Mouse (Mus musculus) midbrain, embryonic 10.5 days (tissue): ENCODE measurements around the gene Nab1. TPM values are rescaled to one million over a fixed set of nuclear protein-coding genes. Genes with fewer than 3 reads are reported as not detected.

Experiments used
- DNase-seq: peaks from one replicate; pipeline ENCODE4 v3.0.0-alpha.2; 2017; ENCODE audit warnings: low spot score
- H3K27ac ChIP-seq: fragments of 300-500 bp; sonication (generic); replicated peaks from 2 replicates; pipeline ENCODE4 v1.5.1; 2016; ENCODE audit warnings: mild to moderate bottlenecking
- H3K27me3 ChIP-seq: fragments of 300-500 bp; sonication (generic); 2 replicates; pipeline ENCODE4 v1.6.1; 2016; ENCODE audit warnings: low read depth, mild to moderate bottlenecking; ENCODE audit not compliant: poor library complexity, severe bottlenecking
- H3K36me3 ChIP-seq: fragments of 300-500 bp; sonication (generic); 2 replicates; pipeline ENCODE4 v1.6.1; 2016; ENCODE audit warnings: mild to moderate bottlenecking, moderate library complexity
- H3K4me1 ChIP-seq: fragments of 300-500 bp; sonication (generic); 2 replicates; pipeline ENCODE4 v1.6.1; 2016
- H3K4me3 ChIP-seq: fragments of 300-500 bp; sonication (generic); 2 replicates; pipeline ENCODE4 v1.5.1; 2016; ENCODE audit warnings: mild to moderate bottlenecking, moderate library complexity
- H3K9me3 ChIP-seq: fragments of 300-500 bp; sonication (generic); replicated peaks from 2 replicates; pipeline ENCODE4 v1.6.1; 2016; ENCODE audit warnings: mild to moderate bottlenecking
- WGBS: fragments of 180-500 bp; shearing (Covaris S2); methylation state at CpG from one replicate; pipeline ENCODE4 v1.1.7; 2016; 5-methylcytosine and 5-hydroxymethylcytosine counted together
- polyA plus RNA-seq: library from polyadenylated mRNA; unstranded; fragments of >200 nt; fragmentation: Nextera tagmentation; extraction: Ambion mirVana; gene quantifications from 2 replicates; pipeline ENCODE4 v1.2.1, GENCODE M21; 2016

Gene Nab1
- polyA plus RNA-seq, 1 experiment from 2014 or later, result 2.4 TPM

DNA sequence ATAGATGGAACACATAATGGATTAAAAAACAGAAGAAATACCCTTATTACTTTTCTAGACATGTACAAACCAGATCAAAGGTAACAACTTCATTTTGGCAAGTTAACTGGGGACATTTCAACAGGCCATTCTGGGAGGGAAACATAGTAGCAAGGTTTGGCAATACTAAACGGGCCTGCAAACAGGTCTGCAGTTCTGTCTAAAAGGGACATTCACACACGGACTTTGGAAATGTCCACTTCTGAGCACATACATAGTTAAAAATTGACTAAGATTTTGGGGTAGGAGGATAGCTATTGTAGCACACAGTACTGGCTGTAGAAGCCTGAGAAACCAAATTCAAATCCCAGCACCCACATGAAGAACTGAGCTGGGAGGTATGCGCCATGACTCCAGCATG lies 34.6 kb downstream of the Nab1 start:
- no peak overlapping the region for H3K4me3 ChIP-seq
- H3K4me1 ChIP-seq, result peaks cover under 1% of the 10 kb centered on the region; the same call in 1 of the 2 replicates
- H3K36me3 ChIP-seq, result no peaks in the 10 kb centered on the region
- 91% methylated on average over 3 of the region's 3 CpGs for WGBS
- H3K27ac ChIP-seq, result no peak overlapping the region
- no peaks in the 10 kb centered on the region for H3K9me3 ChIP-seq
- H3K27me3 ChIP-seq, result no peaks in the 10 kb centered on the region
- DNase-seq, result no peak

DNA sequence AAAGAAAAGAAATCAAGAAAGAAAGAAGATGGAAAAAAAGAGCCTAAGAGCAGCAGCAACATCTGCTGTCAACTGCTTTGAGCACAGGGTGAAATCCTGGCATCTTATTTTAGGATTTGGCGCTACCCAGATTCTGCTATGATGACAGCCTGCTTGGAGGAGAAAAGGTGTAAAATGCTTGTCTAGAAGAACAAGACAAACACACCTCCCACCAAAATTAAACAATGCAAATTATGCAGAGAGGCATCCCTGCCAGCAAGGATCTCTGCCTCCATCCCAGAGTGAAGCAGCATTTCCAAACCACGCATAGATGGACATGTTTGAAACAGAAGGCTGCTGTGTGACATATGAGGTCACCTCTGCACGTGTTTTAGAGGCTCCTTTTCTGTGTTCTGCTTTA lies 35.2 kb downstream of the Nab1 start:
- Histone ChIP-seq H3K4me3 (no peak overlapping the region), H3K36me3 (no peaks in the 10 kb centered on the region), H3K9me3 (no peaks in the 10 kb centered on the region), H3K4me1 (no peaks in the 10 kb centered on the region), H3K27me3 (no peaks in the 10 kb centered on the region), H3K27ac (no peak overlapping the region)
- WGBS, result 85% methylated on average over 3 of the region's 3 CpGs
- DNase-seq, result no peak

DNA sequence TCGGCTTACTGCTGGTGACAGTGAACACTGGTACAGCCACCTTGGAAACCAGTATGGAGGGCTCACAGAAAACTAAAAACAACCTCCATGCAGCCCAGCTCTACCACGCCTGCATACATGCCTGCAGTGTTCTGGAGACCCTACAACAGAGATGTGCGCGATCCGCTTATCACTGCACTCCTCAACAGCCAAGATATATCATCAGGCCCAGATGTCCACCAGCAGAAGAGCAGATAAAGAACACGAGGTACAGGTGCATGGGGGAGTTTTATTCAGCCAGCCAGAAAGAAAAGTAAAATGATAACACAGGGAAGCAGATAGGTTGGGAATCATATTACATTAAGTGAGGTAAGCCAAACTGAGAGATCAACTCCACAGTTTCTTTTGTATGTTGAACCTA lies 37.2 kb downstream of the Nab1 start:
- 87% methylated on average over 6 of the region's 6 CpGs for WGBS
- Histone ChIP-seq H3K36me3 (no peaks in the 10 kb centered on the region), H3K4me1 (no peaks in the 10 kb centered on the region), H3K27ac (no peak overlapping the region), H3K9me3 (no peaks in the 10 kb centered on the region), H3K4me3 (no peak overlapping the region), H3K27me3 (no peaks in the 10 kb centered on the region)
- no peak for DNase-seq

DNA sequence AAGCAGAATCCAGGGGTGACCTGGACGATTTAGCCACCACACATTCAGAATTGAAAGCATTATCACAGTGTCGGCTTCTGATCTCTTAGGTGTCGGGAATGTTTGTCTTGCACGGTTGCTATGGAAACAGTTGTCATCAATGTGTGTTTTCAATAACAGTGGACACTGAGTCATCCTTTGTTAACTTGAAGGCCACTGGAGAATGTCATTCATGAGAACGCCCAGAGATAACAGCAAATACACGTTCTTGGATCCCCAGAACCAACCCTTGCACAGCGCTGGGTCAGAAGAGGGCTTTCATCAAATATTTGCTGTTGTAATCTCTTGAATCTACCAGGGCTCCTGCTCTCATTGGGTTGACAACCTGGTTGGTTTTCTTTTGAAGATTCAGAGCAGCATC lies 43.9 kb downstream of the Nab1 start:
- H3K36me3 ChIP-seq, result no peaks in the 10 kb centered on the region
- DNase-seq, result no peak
- no peak overlapping the region for H3K4me3 ChIP-seq
- no peaks in the 10 kb centered on the region for H3K27me3 ChIP-seq
- H3K4me1 ChIP-seq, result peaks cover 5% of the 10 kb centered on the region; the same call in 1 of the 2 replicates
- WGBS, result 54% methylated on average over 7 of the region's 7 CpGs
- no peak overlapping the region for H3K27ac ChIP-seq
- no peaks in the 10 kb centered on the region for H3K9me3 ChIP-seq

DNA sequence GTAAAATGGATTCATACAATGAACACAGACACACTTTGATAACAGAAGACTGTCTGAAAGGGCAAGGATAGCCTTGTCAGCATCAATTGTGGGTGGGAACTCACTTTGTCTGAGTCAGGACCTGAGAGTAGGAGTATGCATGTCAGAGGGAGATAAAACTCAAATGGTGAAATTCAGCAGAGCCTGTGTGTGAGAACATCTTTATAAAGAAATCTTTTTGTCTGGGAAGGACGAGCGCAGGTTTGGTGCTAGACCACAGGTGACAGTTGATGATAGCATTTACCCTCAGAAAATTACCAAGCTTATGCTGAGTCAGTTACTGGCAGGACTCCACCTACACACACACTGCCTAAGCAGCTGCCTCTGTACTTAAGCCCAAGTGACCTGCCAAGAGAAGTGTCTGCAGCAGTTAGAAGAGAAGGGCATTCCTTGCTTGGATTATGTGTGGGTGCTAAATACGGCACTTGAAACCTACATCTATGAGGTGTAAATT lies 45.9 kb downstream of the Nab1 start:
- Histone ChIP-seq H3K9me3 (no peaks in the 10 kb centered on the region), H3K4me3 (no peak overlapping the region), H3K36me3 (no peaks in the 10 kb centered on the region), H3K4me1 (peaks cover 5% of the 10 kb centered on the region; the same call in 1 of the 2 replicates), H3K27me3 (no peaks in the 10 kb centered on the region), H3K27ac (no peak overlapping the region)
- DNase-seq, result no peak
- 96% methylated on average over 3 of the region's 3 CpGs for WGBS

DNA sequence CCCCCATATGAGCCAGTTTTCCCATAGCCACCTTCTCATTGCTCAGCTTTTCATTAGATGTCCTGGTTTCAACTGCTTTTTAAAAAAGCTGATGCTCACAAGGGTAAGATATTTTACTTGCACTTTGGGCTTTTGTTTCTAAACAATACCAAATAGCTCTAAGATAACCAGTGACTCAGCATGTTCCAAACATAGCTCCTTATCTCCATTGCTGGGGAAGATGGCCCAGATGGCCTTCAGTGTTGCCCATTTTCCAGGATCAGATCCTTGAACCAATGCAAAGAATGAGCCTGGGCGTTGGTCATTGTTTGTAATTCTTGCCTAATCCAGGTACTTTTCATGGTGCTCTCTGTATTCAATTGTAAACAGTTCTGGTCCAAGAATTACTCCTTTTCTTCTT lies 49.1 kb downstream of the Nab1 start:
- no peak overlapping the region for H3K27ac ChIP-seq
- H3K4me1 ChIP-seq, result no peaks in the 10 kb centered on the region
- no peak overlapping the region for H3K4me3 ChIP-seq
- no peak for DNase-seq
- no peaks in the 10 kb centered on the region for H3K9me3 ChIP-seq
- H3K36me3 ChIP-seq, result no peaks in the 10 kb centered on the region
- no peaks in the 10 kb centered on the region for H3K27me3 ChIP-seq
- 86% methylated on average over 1 of the region's 1 CpGs for WGBS

DNA sequence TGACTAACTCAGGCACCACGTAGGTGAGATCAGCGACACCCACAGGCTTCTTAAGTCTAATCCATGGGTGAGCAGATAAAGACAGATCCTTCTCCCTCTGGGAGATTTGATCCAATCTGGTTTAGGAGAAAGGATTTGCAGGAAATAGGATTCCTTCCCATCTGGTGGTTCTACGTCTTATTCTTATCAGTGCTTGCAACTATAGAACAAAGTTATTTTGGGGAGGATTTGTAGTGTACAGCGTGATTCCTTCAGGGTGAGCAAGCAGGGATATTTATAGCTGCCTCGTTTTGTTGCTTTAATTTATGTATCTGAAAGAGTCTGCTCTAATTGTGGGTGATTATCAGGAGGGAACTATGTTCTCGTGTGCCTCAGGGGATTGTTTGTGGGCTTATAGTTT lies 64.6 kb downstream of the Nab1 start:
- H3K4me3 ChIP-seq, result no peak overlapping the region
- H3K4me1 ChIP-seq, result no peaks in the 10 kb centered on the region
- H3K27ac ChIP-seq, result no peak overlapping the region
- no peaks in the 10 kb centered on the region for H3K36me3 ChIP-seq
- no peaks in the 10 kb centered on the region for H3K9me3 ChIP-seq
- H3K27me3 ChIP-seq, result no peaks in the 10 kb centered on the region
- WGBS, result 78% methylated on average over 6 of the region's 6 CpGs
- DNase-seq, result no peak

DNA sequence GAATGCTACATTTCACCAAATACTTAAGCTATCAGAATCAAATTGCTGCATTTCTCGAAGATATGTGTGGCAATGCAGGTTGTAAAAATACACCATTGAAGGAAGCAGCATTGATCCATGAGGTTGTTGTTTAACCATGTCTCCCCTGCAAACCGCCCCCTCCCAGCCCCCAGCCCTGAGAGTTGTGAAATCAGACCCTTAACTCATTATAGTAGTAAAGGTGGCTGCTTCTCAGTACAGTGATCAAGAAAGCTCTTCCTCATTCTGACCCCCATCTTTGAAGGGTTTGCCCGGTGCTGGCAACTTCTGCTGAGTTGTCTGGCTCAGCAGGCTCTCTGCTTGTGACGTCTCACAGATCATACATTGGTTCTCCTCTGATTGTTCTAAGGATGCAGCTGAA lies 66.4 kb downstream of the Nab1 start:
- H3K9me3 ChIP-seq, result no peaks in the 10 kb centered on the region
- H3K4me1 ChIP-seq, result no peaks in the 10 kb centered on the region
- H3K27ac ChIP-seq, result no peak overlapping the region
- no peak for DNase-seq
- no peak overlapping the region for H3K4me3 ChIP-seq
- no peaks in the 10 kb centered on the region for H3K36me3 ChIP-seq
- no peaks in the 10 kb centered on the region for H3K27me3 ChIP-seq
- 89% methylated on average over 4 of the region's 4 CpGs for WGBS

DNA sequence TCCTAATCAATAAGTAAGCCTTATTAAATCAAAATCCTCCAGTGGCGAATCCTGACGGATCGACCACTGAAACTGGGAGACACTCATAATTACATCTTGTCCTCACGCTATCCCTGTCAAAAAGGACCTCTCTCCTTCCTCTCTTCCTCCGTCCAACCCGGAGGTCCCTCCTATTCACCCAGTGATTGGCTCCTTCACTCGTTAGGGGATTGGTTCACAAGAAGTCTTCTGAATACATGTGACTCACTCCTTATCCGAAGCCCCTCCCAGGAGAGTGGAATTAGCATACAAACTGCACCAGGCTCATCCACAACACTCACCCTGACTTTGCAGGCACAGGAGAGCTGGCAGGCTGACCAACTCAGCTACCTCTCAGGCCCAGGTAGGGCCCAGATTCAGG lies 68.7 kb downstream of the Nab1 start:
- H3K9me3 ChIP-seq, result no peaks in the 10 kb centered on the region
- no peaks in the 10 kb centered on the region for H3K36me3 ChIP-seq
- 83% methylated on average over 8 of the region's 8 CpGs for whole genome bisulfite sequencing
- no peaks in the 10 kb centered on the region for H3K4me1 ChIP-seq
- H3K27me3 ChIP-seq, result no peaks in the 10 kb centered on the region
- H3K27ac ChIP-seq, result no peak overlapping the region
- DNase-seq, result no peak
- no peak overlapping the region for H3K4me3 ChIP-seq

DNA sequence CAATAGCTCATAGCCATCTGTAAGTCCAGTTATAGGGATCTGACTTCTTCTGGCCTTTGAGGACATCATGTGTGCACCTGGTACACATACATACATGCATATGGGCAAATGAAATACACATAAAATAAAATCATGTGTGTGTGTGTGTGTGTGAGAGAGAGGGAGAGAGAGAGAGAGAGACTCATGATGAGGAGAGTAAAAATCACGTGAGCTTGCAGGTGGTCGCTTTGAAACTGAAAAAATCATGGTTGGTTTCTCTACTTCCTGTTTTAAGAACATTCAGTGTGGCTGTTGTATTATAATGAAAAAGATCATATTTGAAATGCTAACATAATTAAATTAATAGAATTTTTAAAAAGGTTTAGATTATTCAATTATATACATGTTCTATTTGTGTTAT lies 69.9 kb downstream of the Nab1 start:
- Histone ChIP-seq H3K27me3 (no peaks in the 10 kb centered on the region), H3K36me3 (no peaks in the 10 kb centered on the region), H3K9me3 (no peaks in the 10 kb centered on the region), H3K27ac (no peak overlapping the region), H3K4me3 (no peak overlapping the region), H3K4me1 (no peaks in the 10 kb centered on the region)
- DNase-seq, result no peak
- 91% methylated on average over 2 of the region's 2 CpGs for WGBS

DNA sequence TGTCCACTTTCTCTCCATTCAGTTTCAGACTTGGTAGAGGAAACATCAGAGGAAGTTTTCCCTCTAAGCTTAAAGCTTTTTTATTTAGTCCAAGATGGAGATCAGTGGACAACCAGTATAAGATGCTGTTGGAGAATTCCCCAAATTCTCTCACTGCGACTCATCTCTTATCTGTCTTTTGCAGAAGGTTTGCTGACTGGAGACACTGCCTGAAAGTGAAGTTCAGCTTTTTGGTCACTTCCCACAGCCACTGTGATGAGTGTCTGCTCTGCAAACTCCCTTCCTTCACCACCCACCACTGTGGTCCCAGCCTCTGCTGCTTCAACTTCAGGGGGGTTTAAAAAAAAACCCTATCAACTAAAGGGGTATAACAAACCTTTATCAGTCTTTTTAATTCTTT lies 70.4 kb downstream of the Nab1 start:
- 83% methylated on average over 1 of the region's 1 CpGs for WGBS
- no peak for DNase-seq
- Histone ChIP-seq H3K4me1 (no peaks in the 10 kb centered on the region), H3K27ac (no peak overlapping the region), H3K4me3 (no peak overlapping the region), H3K27me3 (no peaks in the 10 kb centered on the region), H3K36me3 (no peaks in the 10 kb centered on the region), H3K9me3 (no peaks in the 10 kb centered on the region)

DNA sequence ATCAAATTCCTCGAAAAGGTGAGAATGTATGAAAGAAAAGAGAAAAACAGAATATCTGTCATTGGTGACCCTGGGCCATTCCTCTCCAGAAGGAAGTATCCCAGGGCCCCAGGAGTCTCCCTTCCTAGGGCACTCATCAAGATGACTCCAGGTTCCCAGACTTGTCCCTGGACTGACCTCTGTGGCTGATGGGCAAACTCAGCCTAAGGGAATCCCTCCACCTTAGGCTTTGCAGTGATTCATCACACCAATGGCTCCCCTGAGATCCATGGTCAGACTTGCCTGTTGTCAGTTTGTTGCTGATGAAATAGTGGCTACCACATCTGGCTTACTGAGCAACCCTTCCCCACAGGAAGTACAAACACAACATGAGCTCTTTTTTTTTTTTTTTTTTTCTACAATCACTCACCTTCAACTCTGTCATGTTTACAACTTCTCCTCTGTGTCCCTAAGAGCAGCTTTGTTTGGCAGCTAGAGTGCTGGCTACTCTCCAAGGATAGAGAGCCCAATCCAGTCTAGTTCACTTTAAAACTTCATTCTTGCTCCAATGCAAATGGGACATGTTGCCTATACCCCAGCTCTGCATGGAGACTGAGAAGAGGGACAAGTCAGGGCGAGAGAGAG lies 72.5 kb downstream of the Nab1 start:
- Histone ChIP-seq H3K9me3 (no peaks in the 10 kb centered on the region), H3K27ac (no peak overlapping the region), H3K36me3 (no peaks in the 10 kb centered on the region), H3K27me3 (no peaks in the 10 kb centered on the region), H3K4me1 (no peaks in the 10 kb centered on the region), H3K4me3 (no peak overlapping the region)
- DNase-seq, result no peak
- WGBS, result 57% methylated on average over 2 of the region's 2 CpGs

DNA sequence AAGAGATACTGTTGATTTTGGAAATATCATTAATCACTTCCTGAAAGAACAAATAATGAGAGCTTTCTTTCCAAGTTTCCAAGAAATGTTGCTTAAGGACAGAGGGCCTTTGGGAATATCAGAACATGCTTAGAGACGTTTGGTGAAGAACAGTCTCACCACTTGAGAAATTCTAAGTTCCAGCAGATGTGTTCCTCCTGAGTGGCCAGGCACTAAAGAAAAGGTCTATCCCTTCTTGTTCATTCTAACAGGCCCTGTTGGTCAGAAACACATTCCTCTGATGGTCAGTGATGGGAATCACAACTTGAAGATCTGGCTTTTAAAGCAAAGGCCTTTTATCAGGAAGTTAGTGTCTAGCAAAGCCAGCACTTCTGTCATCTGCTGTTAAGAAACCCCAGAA lies 76.6 kb downstream of the Nab1 start:
- H3K36me3 ChIP-seq, result no peaks in the 10 kb centered on the region
- no peak for DNase-seq
- no peak overlapping the region for H3K4me3 ChIP-seq
- no peaks in the 10 kb centered on the region for H3K9me3 ChIP-seq
- H3K27me3 ChIP-seq, result no peaks in the 10 kb centered on the region
- 79% methylated on average over 1 of the region's 1 CpGs for WGBS
- H3K4me1 ChIP-seq, result no peaks in the 10 kb centered on the region
- no peak overlapping the region for H3K27ac ChIP-seq

DNA sequence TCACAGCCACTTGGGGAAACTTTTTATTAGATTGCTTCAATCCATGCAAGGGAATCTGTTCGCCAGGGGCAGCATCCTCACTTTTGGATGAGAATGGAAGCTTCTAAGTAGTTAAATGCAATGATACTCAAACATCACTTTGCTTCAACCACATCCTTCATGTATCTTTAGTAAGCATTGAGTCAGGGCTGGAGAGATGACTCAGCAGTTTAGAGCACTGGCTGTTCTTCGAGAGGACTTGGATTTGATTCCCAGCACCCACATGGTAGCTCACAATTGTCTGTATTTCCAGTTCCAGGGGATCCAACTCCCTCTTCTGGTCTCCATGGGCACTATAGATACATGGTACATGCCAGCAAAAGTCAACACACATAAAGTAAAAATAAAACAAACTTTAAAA lies 77.4 kb downstream of the Nab1 start:
- WGBS, result 91% methylated on average over 2 of the region's 2 CpGs

More for the DNA sequence above, 77.4 kb downstream of the Nab1 start:
- Histone ChIP-seq H3K36me3 (no peaks in the 10 kb centered on the region), H3K27ac (no peak overlapping the region), H3K4me3 (no peak overlapping the region), H3K27me3 (no peaks in the 10 kb centered on the region), H3K9me3 (no peaks in the 10 kb centered on the region), H3K4me1 (no peaks in the 10 kb centered on the region)
- no peak for DNase-seq
